Mouse (Mus musculus) hindbrain, embryonic 11.5 days (tissue): ENCODE measurements around the gene Timp4. TPM values are rescaled to one million over a fixed set of nuclear protein-coding genes. Genes with fewer than 3 reads are reported as not detected.

Source experiments
- polyA plus RNA-seq: library from polyadenylated mRNA; unstranded; fragments of >200 nt; fragmentation: Nextera tagmentation; extraction: Ambion mirVana; gene quantifications from 2 replicates; pipeline ENCODE4 v1.2.1, GENCODE M21; 2014

Timp4 gene
- polyA plus RNA-seq, 1 experiment from 2014 or later = 0.57 TPM

Other genes starting within 250 kb of the Timp4 start
- 65.5 and 66.6 TPM in 2 replicates for gene Tamm41, start 214.3 kb downstream of the Timp4 start, polyA plus RNA-seq
- 6.0 and 6.2 TPM in 2 replicates for gene Syn2, start 117.3 kb downstream of the Timp4 start, polyA plus RNA-seq
- gene Gm17482, start 24.9 kb downstream of the Timp4 start, polyA plus RNA-seq = not detected in 2 replicates
- gene Pparg, start 108.7 kb upstream of the Timp4 start, polyA plus RNA-seq = 0.08 and 0.37 TPM in 2 replicates